Mouse (Mus musculus): Measurements from ENCODE around the gene Zfp2. TPM values are rescaled to one million over a fixed set of nuclear protein-coding genes. Genes with fewer than 3 reads are reported as not detected.

Zfp2 gene
- total and polyA plus RNA-seq, 2 experiments from 2014 or later = 2.4 to 5.3 TPM

GRCm38 (mm10) chr11:50931021-50931420 lies 15.1 kb upstream of the Zfp2 start:
- Histone ChIP-seq H3K27me3 (ENCODE audit: control insufficient read depth, insufficient read depth, low read length) (no peaks in the 10 kb centered on the region), H3K4me2 (ENCODE audit: low read depth, low read length) (peak overlapping the region; percentile 94), H3K9ac (replicated peaks; ENCODE audit: low read depth, low read length) (peak overlapping the region; percentile 65), H3K27ac (ENCODE audit: low read depth) (0 out of 2 replicates have a peak overlapping the region, but pooled peaks have one; percentile 41), H3K36me3 (replicated peaks; ENCODE audit: control insufficient read depth, insufficient read depth, low read length) (no peaks in the 10 kb centered on the region), H3K9me3 (replicated peaks; ENCODE audit: control insufficient read depth, low read length) (no peaks in the 10 kb centered on the region), H3K4me1 (ENCODE audit: control insufficient read depth, insufficient read depth) (0 out of 2 replicates have a peak, but pooled peaks cover 9% of the 10 kb centered on the region), H3K4me3 (ENCODE audit: low read depth, low read length) (peak overlapping the region; percentile 58)
- DNase-seq (ENCODE audit: low spot score) (no peak), ATAC-seq (ENCODE audit: insufficient read depth, low read depth) (peak; percentile 47)
- TF ChIP-seq CTCF (IDR thresholded peaks at IDR 0.05; ENCODE audit: low read depth) = no peak
- TF ChIP-seq EP300 (IDR thresholded peaks at IDR 0.05; ENCODE audit: low read depth) = no peak
- under 1% methylated on average over 16 of the region's 16 CpGs for WGBS

- WGBS = 14% methylated on average over 14 of the region's 14 CpGs
- H3K4me1 ChIP-seq (ENCODE audit: control insufficient read depth, insufficient read depth) = 0 out of 2 replicates have a peak, but pooled peaks cover 9% of the 10 kb centered on the region
- H3K4me2 ChIP-seq (ENCODE audit: low read depth, low read length) = peak overlapping the region; percentile 94
- H3K9ac ChIP-seq (replicated peaks; ENCODE audit: low read depth, low read length) = peak overlapping the region; percentile 65; the same call in 1 of the 2 replicates
- ATAC-seq (ENCODE audit: insufficient read depth, low read depth) = no peak
- no peak overlapping the region for H3K27ac ChIP-seq (ENCODE audit: low read depth)
- H3K36me3 ChIP-seq (replicated peaks; ENCODE audit: control insufficient read depth, insufficient read depth, low read length) = no peaks in the 10 kb centered on the region
- peak overlapping the region; percentile 58 for H3K4me3 ChIP-seq (ENCODE audit: low read depth, low read length)
- DNase-seq (ENCODE audit: low spot score) = no peak
- no peaks in the 10 kb centered on the region for H3K27me3 ChIP-seq (ENCODE audit: control insufficient read depth, insufficient read depth, low read length)
- no peaks in the 10 kb centered on the region for H3K9me3 ChIP-seq (replicated peaks; ENCODE audit: control insufficient read depth, low read length)
- TF ChIP-seq CTCF (IDR thresholded peaks at IDR 0.05; ENCODE audit: low read depth) (no peak), EP300 (IDR thresholded peaks at IDR 0.05; ENCODE audit: low read depth) (no peak)
These were observed 14.6 kb upstream of the Zfp2 start for GRCm38 (mm10) chr11:50930469-50931014.

- ATAC-seq (ENCODE audit: insufficient read depth, low read depth) (no peak), DNase-seq (ENCODE audit: low spot score) (no peak)
- Histone ChIP-seq H3K27ac (ENCODE audit: low read depth) (no peak overlapping the region), H3K36me3 (replicated peaks; ENCODE audit: control insufficient read depth, insufficient read depth, low read length) (peaks cover 22% of the 10 kb centered on the region), H3K4me2 (ENCODE audit: low read depth, low read length) (no peak overlapping the region), H3K4me3 (ENCODE audit: low read depth, low read length) (no peak overlapping the region), H3K4me1 (ENCODE audit: control insufficient read depth, insufficient read depth) (peaks cover 5% of the 10 kb centered on the region; the same call in 1 of the 2 replicates), H3K9me3 (replicated peaks; ENCODE audit: control insufficient read depth, low read length) (no peaks in the 10 kb centered on the region), H3K27me3 (ENCODE audit: control insufficient read depth, insufficient read depth, low read length) (no peaks in the 10 kb centered on the region), H3K9ac (replicated peaks; ENCODE audit: low read depth, low read length) (no peak overlapping the region)
- no peak for TF ChIP-seq CTCF (IDR thresholded peaks at IDR 0.05; ENCODE audit: low read depth)
- TF ChIP-seq EP300 (IDR thresholded peaks at IDR 0.05; ENCODE audit: low read depth) = no peak
- 79% methylated on average over 3 of the region's 3 CpGs for WGBS
These were observed 1.5 kb downstream of the Zfp2 start for GRCm38 (mm10) chr11:50914461-50914860.

- no peaks in the 10 kb centered on the region for H3K9me3 ChIP-seq (replicated peaks; ENCODE audit: control insufficient read depth, low read length)
- peaks cover 33% of the 10 kb centered on the region for H3K36me3 ChIP-seq (replicated peaks; ENCODE audit: control insufficient read depth, insufficient read depth, low read length)
- no peak overlapping the region for H3K4me3 ChIP-seq (ENCODE audit: low read depth, low read length)
- TF ChIP-seq CTCF (IDR thresholded peaks at IDR 0.05; ENCODE audit: low read depth) (no peak), EP300 (IDR thresholded peaks at IDR 0.05; ENCODE audit: low read depth) (no peak)
- peaks cover 5% of the 10 kb centered on the region; the same call in 1 of the 2 replicates for H3K4me1 ChIP-seq (ENCODE audit: control insufficient read depth, insufficient read depth)
- DNase-seq (ENCODE audit: low spot score) = no peak
- no peak overlapping the region for H3K4me2 ChIP-seq (ENCODE audit: low read depth, low read length)
- H3K27me3 ChIP-seq (ENCODE audit: control insufficient read depth, insufficient read depth, low read length) = no peaks in the 10 kb centered on the region
- WGBS = 89% methylated on average over 1 of the region's 1 CpGs
- no peak overlapping the region for H3K27ac ChIP-seq (ENCODE audit: low read depth)
- ATAC-seq (ENCODE audit: insufficient read depth, low read depth) = no peak
- no peak overlapping the region for H3K9ac ChIP-seq (replicated peaks; ENCODE audit: low read depth, low read length)
These were observed 2.7 kb downstream of the Zfp2 start for GRCm38 (mm10) chr11:50913301-50913700.

- H3K4me1 ChIP-seq (ENCODE audit: control insufficient read depth, insufficient read depth) = no peaks in the 10 kb centered on the region; the same call in 1 of the 2 replicates
- H3K27me3 ChIP-seq (ENCODE audit: control insufficient read depth, insufficient read depth, low read length) = no peaks in the 10 kb centered on the region
- ATAC-seq (ENCODE audit: insufficient read depth, low read depth) (no peak), DNase-seq (ENCODE audit: low spot score) (no peak)
- WGBS = 91% methylated on average over 5 of the region's 5 CpGs
- H3K9ac ChIP-seq (replicated peaks; ENCODE audit: low read depth, low read length) = no peak overlapping the region
- H3K36me3 ChIP-seq (replicated peaks; ENCODE audit: control insufficient read depth, insufficient read depth, low read length) = peaks cover 81% of the 10 kb centered on the region
- no peak overlapping the region for H3K27ac ChIP-seq (ENCODE audit: low read depth)
- H3K4me3 ChIP-seq (ENCODE audit: low read depth, low read length) = no peak overlapping the region
- peaks cover 14% of the 10 kb centered on the region for H3K9me3 ChIP-seq (replicated peaks; ENCODE audit: control insufficient read depth, low read length)
- no peak overlapping the region for H3K4me2 ChIP-seq (ENCODE audit: low read depth, low read length)
- TF ChIP-seq CTCF (IDR thresholded peaks at IDR 0.05; ENCODE audit: low read depth) = no peak
- TF ChIP-seq EP300 (IDR thresholded peaks at IDR 0.05; ENCODE audit: low read depth) = no peak
These were observed 7.8 kb downstream of the Zfp2 start for GRCm38 (mm10) chr11:50908136-50908535.

- WGBS = 56% methylated on average over 1 of the region's 1 CpGs
- no peak for DNase-seq (ENCODE audit: low spot score)
- Histone ChIP-seq H3K9me3 (replicated peaks; ENCODE audit: control insufficient read depth, low read length) (peaks cover 54% of the 10 kb centered on the region), H3K4me3 (ENCODE audit: low read depth, low read length) (no peak overlapping the region), H3K36me3 (replicated peaks; ENCODE audit: control insufficient read depth, insufficient read depth, low read length) (peaks cover 24% of the 10 kb centered on the region), H3K9ac (replicated peaks; ENCODE audit: low read depth, low read length) (no peak overlapping the region), H3K4me1 (ENCODE audit: control insufficient read depth, insufficient read depth) (no peaks in the 10 kb centered on the region), H3K27ac (ENCODE audit: low read depth) (no peak overlapping the region), H3K27me3 (ENCODE audit: control insufficient read depth, insufficient read depth, low read length) (no peaks in the 10 kb centered on the region), H3K4me2 (ENCODE audit: low read depth, low read length) (no peak overlapping the region)
- no peak for ATAC-seq (ENCODE audit: insufficient read depth, low read depth)
- TF ChIP-seq EP300 (IDR thresholded peaks at IDR 0.05; ENCODE audit: low read depth) = no peak
- no peak for TF ChIP-seq CTCF (IDR thresholded peaks at IDR 0.05; ENCODE audit: low read depth)
These were observed 18.6 kb downstream of the Zfp2 start for GRCm38 (mm10) chr11:50897359-50897758.

Data from heart, postnatal 0 days (tissue).